Mouse (Mus musculus) erythroblast, embryonic 14.5 days (primary cell): ENCODE data around the gene Phactr3. TPM values are rescaled to one million over a fixed set of nuclear protein-coding genes. Genes with fewer than 3 reads are reported as not detected.

ENCODE experiments used
- H3K27me3 ChIP-seq: 2 replicates; pipeline ENCODE4 v1.6.1; 2012; ENCODE audit warnings: inconsistent platforms; ENCODE audit not compliant: control insufficient read depth
- H3K36me3 ChIP-seq: 2 replicates; pipeline ENCODE4 v1.6.1; 2012; ENCODE audit warnings: mild to moderate bottlenecking, inconsistent platforms; ENCODE audit not compliant: control insufficient read depth
- H3K4me1 ChIP-seq: 2 replicates; pipeline ENCODE4 v1.6.1; 2012; ENCODE audit warnings: inconsistent platforms; ENCODE audit not compliant: control insufficient read depth
- H3K4me3 ChIP-seq: replicated peaks from 2 replicates; pipeline ENCODE3; 2012; ENCODE audit warnings: moderate library complexity, mild to moderate bottlenecking, inconsistent platforms
- H3K9me3 ChIP-seq: 2 replicates; pipeline ENCODE4 v1.6.1; 2012; ENCODE audit warnings: low read length, inconsistent platforms, mixed read lengths; ENCODE audit not compliant: control insufficient read depth
- GATA1 ChIP-seq: IDR thresholded peaks from 2 replicates; pipeline ENCODE4 v1.6.1; 2012; ENCODE audit warnings: low read length, inconsistent platforms, mixed read lengths
- TAL1 ChIP-seq: IDR thresholded peaks from 3 replicates; pipeline ENCODE4 v1.6.1; 2012; ENCODE audit warnings: low read length, inconsistent platforms, mixed read lengths
- polyA plus RNA-seq: library from polyadenylated mRNA; stranded (reverse); fragments of >175 nt; gene quantifications from 2 replicates; pipeline ENCODE4 v1.2.3, GENCODE M21; 2012

Gene Phactr3
- polyA plus RNA-seq, 1 experiment = not detected

DNA sequence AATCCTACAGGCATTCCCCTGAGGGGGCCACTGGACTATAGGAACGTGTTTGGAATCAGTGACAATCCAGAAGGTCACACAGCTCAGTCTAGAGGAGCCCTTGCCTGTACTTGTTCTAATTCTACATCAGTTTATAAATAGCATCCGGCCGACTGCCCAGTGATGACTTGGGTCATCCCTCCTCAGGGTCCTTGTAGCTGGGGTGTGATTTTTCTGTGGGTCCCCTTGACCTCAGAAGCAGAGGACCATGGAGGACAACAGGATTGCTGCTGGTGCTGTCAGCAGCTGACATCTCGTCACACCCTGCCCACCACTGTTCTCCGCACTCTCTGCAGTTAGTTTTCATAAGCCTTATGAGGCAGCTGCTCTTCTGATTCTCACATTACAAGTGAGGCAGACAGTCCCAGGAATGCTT lies 89.4 kb downstream of the Phactr3 start:
- H3K36me3 ChIP-seq = no peaks in the 10 kb centered on the region
- no peaks in the 10 kb centered on the region for H3K27me3 ChIP-seq
- peaks cover 3% of the 10 kb centered on the region; the same call in 1 of the 2 replicates for H3K9me3 ChIP-seq
- no peak overlapping the region for H3K4me3 ChIP-seq
- H3K4me1 ChIP-seq = no peaks in the 10 kb centered on the region
- TF ChIP-seq TAL1 (no peak), GATA1 (no peak)

DNA sequence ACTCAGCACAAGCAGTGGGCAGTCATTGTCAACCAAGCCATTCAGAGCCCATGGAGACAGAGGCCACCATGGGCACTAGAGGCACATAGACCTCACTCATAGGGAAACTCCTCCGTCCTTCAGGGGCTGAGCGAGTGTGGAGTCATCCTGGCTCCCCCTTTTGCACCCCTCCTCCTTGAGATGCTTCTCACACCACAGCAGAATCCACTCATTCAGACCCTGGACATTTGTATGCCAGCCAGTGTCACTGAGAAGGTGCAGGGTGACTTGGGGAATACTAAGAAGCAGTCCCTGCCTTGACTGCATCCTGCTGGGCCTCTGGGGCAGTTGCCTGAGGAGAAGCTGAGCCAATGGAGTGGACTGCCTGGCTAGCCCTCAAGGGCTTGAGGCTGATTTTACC lies 95.1 kb downstream of the Phactr3 start:
- Histone ChIP-seq H3K27me3 (no peaks in the 10 kb centered on the region), H3K4me3 (no peak overlapping the region), H3K9me3 (no peaks in the 10 kb centered on the region), H3K4me1 (no peaks in the 10 kb centered on the region), H3K36me3 (no peaks in the 10 kb centered on the region)
- TF ChIP-seq GATA1 (no peak), TAL1 (no peak)

- Histone ChIP-seq H3K4me1 (no peaks in the 10 kb centered on the region; the same call in 1 of the 2 replicates), H3K9me3 (no peaks in the 10 kb centered on the region), H3K4me3 (no peak overlapping the region), H3K27me3 (no peaks in the 10 kb centered on the region), H3K36me3 (no peaks in the 10 kb centered on the region)
- TF ChIP-seq GATA1 (no peak), TAL1 (no peak)
These were observed 95.8 kb downstream of the Phactr3 start for GRCm38 (mm10) chr2:178214531-178214930.

GRCm38 (mm10) chr2:178218461-178218860 lies 99.7 kb downstream of the Phactr3 start:
- TF ChIP-seq TAL1 (no peak), GATA1 (no peak)
- Histone ChIP-seq H3K27me3 (no peaks in the 10 kb centered on the region), H3K36me3 (no peaks in the 10 kb centered on the region), H3K4me3 (no peak overlapping the region), H3K9me3 (no peaks in the 10 kb centered on the region), H3K4me1 (no peaks in the 10 kb centered on the region; the same call in 1 of the 2 replicates)

- no peak overlapping the region for H3K4me3 ChIP-seq
- no peaks in the 10 kb centered on the region for H3K36me3 ChIP-seq
- no peaks in the 10 kb centered on the region; the same call in 1 of the 2 replicates for H3K9me3 ChIP-seq
- no peaks in the 10 kb centered on the region for H3K27me3 ChIP-seq
- TF ChIP-seq GATA1 (no peak), TAL1 (no peak)
- H3K4me1 ChIP-seq = no peaks in the 10 kb centered on the region; the same call in 1 of the 2 replicates
These were observed 100.8 kb downstream of the Phactr3 start for GRCm38 (mm10) chr2:178219454-178220147.

DNA sequence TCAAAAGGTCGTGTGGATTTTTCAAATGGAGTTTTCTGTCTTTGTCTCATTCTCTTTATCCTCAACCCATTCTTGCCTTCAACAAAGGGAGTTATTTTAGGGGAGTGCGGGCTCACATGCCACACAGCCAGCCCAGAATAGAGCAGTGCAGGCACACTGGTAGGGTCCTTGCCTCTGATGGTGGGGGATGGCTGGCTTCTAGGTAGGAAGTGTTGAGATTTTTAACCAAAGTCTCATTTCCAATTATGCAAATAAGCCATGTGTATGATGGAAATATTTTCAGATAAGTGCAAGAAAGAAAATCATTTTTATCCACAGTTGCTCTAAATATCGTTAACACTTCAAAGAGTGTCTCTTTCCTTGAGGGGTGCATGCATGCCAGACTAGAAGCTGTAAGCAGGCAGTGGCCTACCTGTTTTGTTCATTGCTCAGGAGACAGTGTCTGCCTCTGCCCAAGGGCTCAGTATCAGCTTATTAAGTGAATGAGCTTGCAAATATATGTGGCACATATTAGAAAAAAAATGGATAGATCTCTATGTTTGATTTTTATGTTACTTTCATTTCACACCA lies 101.5 kb downstream of the Phactr3 start:
- TF ChIP-seq TAL1 = no peak
- TF ChIP-seq GATA1 = no peak
- no peaks in the 10 kb centered on the region for H3K27me3 ChIP-seq
- no peaks in the 10 kb centered on the region; the same call in 1 of the 2 replicates for H3K9me3 ChIP-seq
- no peaks in the 10 kb centered on the region; the same call in 1 of the 2 replicates for H3K4me1 ChIP-seq
- H3K36me3 ChIP-seq = no peaks in the 10 kb centered on the region
- no peak overlapping the region for H3K4me3 ChIP-seq

- Histone ChIP-seq H3K9me3 (no peaks in the 10 kb centered on the region; the same call in 1 of the 2 replicates), H3K4me1 (no peaks in the 10 kb centered on the region; the same call in 1 of the 2 replicates), H3K36me3 (no peaks in the 10 kb centered on the region), H3K4me3 (no peak overlapping the region), H3K27me3 (no peaks in the 10 kb centered on the region)
- TF ChIP-seq GATA1 (no peak), TAL1 (no peak)
These were observed 102.2 kb downstream of the Phactr3 start for GRCm38 (mm10) chr2:178221003-178221402.

DNA sequence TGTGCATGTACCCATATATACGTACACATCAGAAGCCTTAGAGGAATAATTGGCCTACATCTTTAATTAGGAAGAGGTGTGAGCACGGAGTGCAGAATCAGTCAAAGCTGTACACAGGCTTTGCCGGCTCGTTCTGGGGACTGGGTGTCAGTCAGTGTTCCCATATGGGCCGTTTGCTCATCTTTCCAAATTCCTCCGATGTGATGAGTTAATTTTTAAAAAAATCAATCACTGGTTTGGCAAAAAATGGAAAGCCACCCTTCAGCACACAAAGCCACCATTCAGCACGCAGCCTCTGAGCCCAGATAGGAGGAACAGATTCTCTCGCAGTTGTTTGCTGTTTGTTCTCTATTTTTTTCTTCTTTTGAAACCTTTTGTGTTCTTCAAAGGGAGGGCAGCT lies 110.5 kb downstream of the Phactr3 start:
- TF ChIP-seq TAL1 (no peak), GATA1 (no peak)
- no peak overlapping the region for H3K4me3 ChIP-seq
- H3K27me3 ChIP-seq = no peaks in the 10 kb centered on the region
- no peaks in the 10 kb centered on the region for H3K36me3 ChIP-seq
- no peaks in the 10 kb centered on the region for H3K4me1 ChIP-seq
- H3K9me3 ChIP-seq = peaks cover 13% of the 10 kb centered on the region

GRCm38 (mm10) chr2:178233487-178233886 lies 114.7 kb downstream of the Phactr3 start:
- TF ChIP-seq TAL1 = no peak
- no peak for TF ChIP-seq GATA1
- Histone ChIP-seq H3K27me3 (no peaks in the 10 kb centered on the region), H3K4me1 (no peaks in the 10 kb centered on the region), H3K9me3 (peaks cover 10% of the 10 kb centered on the region), H3K36me3 (no peaks in the 10 kb centered on the region), H3K4me3 (no peak overlapping the region)

- TF ChIP-seq TAL1 (no peak), GATA1 (no peak)
These were observed 118.3 kb downstream of the Phactr3 start for GRCm38 (mm10) chr2:178237056-178237455.

More at GRCm38 (mm10) chr2:178237056-178237455, 118.3 kb downstream of the Phactr3 start:
- no peaks in the 10 kb centered on the region; the same call in 1 of the 2 replicates for H3K9me3 ChIP-seq
- H3K27me3 ChIP-seq = no peaks in the 10 kb centered on the region
- H3K36me3 ChIP-seq = no peaks in the 10 kb centered on the region
- no peak overlapping the region for H3K4me3 ChIP-seq
- no peaks in the 10 kb centered on the region for H3K4me1 ChIP-seq
